Mouse (Mus musculus) embryonic facial prominence, embryonic 14.5 days (tissue): ENCODE measurements at regions not wholly inside any gene's neighbourhood (a gene's known extent, or its start where the extent isn't known, plus 50 kb on each side); places are given as distances from the start of the nearest gene placed in this dataset.
"Not testable (repeated sequence)": the region's sequence is repeated elsewhere in the genome, so short reads cannot be mapped to it uniquely, and the experiment has no call there.

ENCODE experiments used
- ATAC-seq: fragments of 200-750 bp; cut with Nextera tagmentation; 2 replicates; pipeline ENCODE4 v1.8.0; 2017; ENCODE audit warnings: low read depth, moderate number of reproducible peaks, moderate TSS enrichment
- DNase-seq: peaks from one replicate; pipeline ENCODE4 v3.0.0-alpha.2; 2015; ENCODE audit warnings: low spot score
- H3K27ac ChIP-seq: fragments of 300-500 bp; sonication (generic); replicated peaks from 2 replicates; pipeline ENCODE4 v1.5.1; 2014; ENCODE audit warnings: low read depth, mild to moderate bottlenecking, low read length, moderate library complexity
- H3K27me3 ChIP-seq: fragments of 300-500 bp; sonication (generic); replicated peaks from 2 replicates; pipeline ENCODE4 v1.6.1; 2014; ENCODE audit warnings: low read length; ENCODE audit not compliant: control insufficient read depth, insufficient read depth
- H3K36me3 ChIP-seq: fragments of 300-500 bp; sonication (generic); 2 replicates; pipeline ENCODE4 v1.6.1; 2014; ENCODE audit warnings: low read length, mixed read lengths; ENCODE audit not compliant: control insufficient read depth, insufficient read depth
- H3K4me1 ChIP-seq: fragments of 300-500 bp; sonication (generic); 2 replicates; pipeline ENCODE4 v1.6.1; 2014; ENCODE audit warnings: antibody characterized with exemption, low read length; ENCODE audit not compliant: control insufficient read depth, insufficient read depth
- H3K4me2 ChIP-seq: fragments of 300-500 bp; sonication (generic); 2 replicates; pipeline ENCODE4 v1.6.1; 2014; ENCODE audit warnings: low read depth, mild to moderate bottlenecking, low read length, moderate library complexity, mixed read lengths
- H3K4me3 ChIP-seq: fragments of 300-500 bp; sonication (generic); 2 replicates; pipeline ENCODE4 v1.5.1; 2014; ENCODE audit warnings: low read depth, mild to moderate bottlenecking, low read length
- H3K9ac ChIP-seq: fragments of 300-500 bp; sonication (generic); 2 replicates; pipeline ENCODE4 v1.6.1; 2014; ENCODE audit warnings: low read depth, mild to moderate bottlenecking, low read length, moderate library complexity, mixed read lengths
- H3K9me3 ChIP-seq: fragments of 300-500 bp; sonication (generic); 2 replicates; pipeline ENCODE4 v1.6.1; 2016; ENCODE audit warnings: low read length; ENCODE audit not compliant: control insufficient read depth
- WGBS: fragments of 180-500 bp; shearing (Covaris S2); extraction: QIAGEN DNeasy Blood & Tissue Kit; methylation state at CpG from one replicate; pipeline ENCODE4 v1.1.7; 2014; 5-methylcytosine and 5-hydroxymethylcytosine counted together

DNA sequence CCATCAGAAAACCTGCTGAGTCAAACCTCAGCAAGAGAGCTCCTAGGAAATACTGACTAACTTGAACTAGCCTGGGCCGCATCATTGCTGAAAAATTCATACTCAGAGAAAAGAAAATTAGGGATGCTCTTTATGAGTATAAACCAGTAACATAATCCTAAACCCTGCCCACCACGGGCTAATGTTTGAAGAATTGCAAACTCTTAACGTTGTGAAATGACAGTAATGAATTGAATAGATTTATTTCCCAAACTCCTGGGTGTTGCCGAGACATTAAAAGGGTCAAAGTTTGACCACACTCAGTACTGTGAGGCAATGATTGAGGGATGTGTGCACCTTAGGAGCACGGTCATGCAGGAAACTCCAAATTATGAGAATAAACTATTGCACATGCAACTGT lies 125.3 kb downstream of the Gipc2 start:
- Histone ChIP-seq H3K4me1 (no peaks in the 10 kb centered on the region), H3K36me3 (no peaks in the 10 kb centered on the region), H3K27me3 (no peaks in the 10 kb centered on the region), H3K4me3 (no peak overlapping the region), H3K27ac (no peak overlapping the region), H3K9ac (no peak overlapping the region), H3K4me2 (no peak overlapping the region), H3K9me3 (no peaks in the 10 kb centered on the region)
- WGBS: 68% methylated on average over 5 of the region's 5 CpGs
- no peak for DNase-seq
- ATAC-seq: no peak

- not testable (repeated sequence) for H3K4me2 ChIP-seq, H3K4me1 ChIP-seq, H3K36me3 ChIP-seq, ATAC-seq, H3K4me3 ChIP-seq, H3K9ac ChIP-seq, H3K27ac ChIP-seq, DNase-seq, H3K27me3 ChIP-seq, H3K9me3 ChIP-seq
- 93% methylated on average over 5 of the region's 5 CpGs for WGBS
These were observed 129.2 kb downstream of the Gipc2 start for GRCm38 (mm10) chr3:152036819-152037218.

GRCm38 (mm10) chr3:152035416-152035815 lies 130.6 kb downstream of the Gipc2 start:
- H3K9ac ChIP-seq: no peak overlapping the region
- H3K9me3 ChIP-seq: no peaks in the 10 kb centered on the region
- no peak overlapping the region for H3K4me2 ChIP-seq
- H3K27me3 ChIP-seq: no peaks in the 10 kb centered on the region
- no peak overlapping the region for H3K27ac ChIP-seq
- H3K4me1 ChIP-seq: no peaks in the 10 kb centered on the region
- ATAC-seq (no peak), DNase-seq (no peak)
- H3K4me3 ChIP-seq: no peak overlapping the region
- WGBS: 84% methylated on average over 5 of the region's 5 CpGs
- H3K36me3 ChIP-seq: no peaks in the 10 kb centered on the region

DNA sequence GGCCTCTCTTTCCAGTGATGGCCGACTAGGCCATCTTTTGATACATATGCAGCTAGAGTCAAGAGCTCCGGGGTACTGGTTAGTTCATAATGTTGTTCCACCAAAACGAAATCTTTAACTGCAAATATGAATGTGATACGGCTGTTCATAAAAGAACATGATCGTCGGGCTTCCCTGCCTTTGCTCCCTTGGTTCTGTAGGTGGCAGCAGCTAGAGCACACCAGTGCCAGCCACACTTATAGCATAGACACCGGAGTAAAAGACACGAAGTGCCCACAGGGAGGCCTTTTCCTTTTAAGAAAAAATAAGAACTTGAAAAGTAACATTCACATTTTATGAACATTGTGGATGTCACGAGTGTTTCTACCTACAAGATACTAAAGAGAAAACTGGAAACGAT lies 131.3 kb downstream of the Gipc2 start:
- Histone ChIP-seq H3K27me3 (no peaks in the 10 kb centered on the region), H3K36me3 (no peaks in the 10 kb centered on the region), H3K4me1 (no peaks in the 10 kb centered on the region), H3K4me3 (no peak overlapping the region), H3K27ac (no peak overlapping the region), H3K9me3 (no peaks in the 10 kb centered on the region), H3K4me2 (no peak overlapping the region), H3K9ac (no peak overlapping the region)
- ATAC-seq (no peak), DNase-seq (no peak)
- 78% methylated on average over 10 of the region's 10 CpGs for WGBS

DNA sequence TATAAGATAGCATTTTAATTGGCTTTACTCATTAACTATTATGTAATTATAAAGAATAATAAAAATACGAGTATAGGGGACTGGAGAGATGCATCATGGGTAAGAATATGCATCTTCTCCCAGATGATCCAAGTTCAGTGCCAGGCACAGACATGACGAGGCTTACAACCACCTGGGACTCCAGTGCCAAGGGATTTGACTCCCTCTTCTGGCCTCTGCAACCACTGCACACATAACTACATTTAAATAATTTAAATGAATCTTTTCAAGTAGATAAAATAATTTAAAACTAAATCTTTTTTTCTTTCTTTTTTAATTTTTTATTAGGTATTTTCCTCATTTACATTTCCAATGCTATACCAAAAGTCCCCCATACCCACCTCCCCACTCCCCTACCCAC lies 131.8 kb downstream of the Gipc2 start:
- Histone ChIP-seq H3K4me1 (no peaks in the 10 kb centered on the region), H3K4me3 (no peak overlapping the region), H3K27me3 (no peaks in the 10 kb centered on the region), H3K4me2 (no peak overlapping the region), H3K36me3 (no peaks in the 10 kb centered on the region), H3K9me3 (no peaks in the 10 kb centered on the region), H3K9ac (no peak overlapping the region), H3K27ac (no peak overlapping the region)
- DNase-seq (no peak), ATAC-seq (no peak)
- 71% methylated on average over 2 of the region's 2 CpGs for WGBS

DNA sequence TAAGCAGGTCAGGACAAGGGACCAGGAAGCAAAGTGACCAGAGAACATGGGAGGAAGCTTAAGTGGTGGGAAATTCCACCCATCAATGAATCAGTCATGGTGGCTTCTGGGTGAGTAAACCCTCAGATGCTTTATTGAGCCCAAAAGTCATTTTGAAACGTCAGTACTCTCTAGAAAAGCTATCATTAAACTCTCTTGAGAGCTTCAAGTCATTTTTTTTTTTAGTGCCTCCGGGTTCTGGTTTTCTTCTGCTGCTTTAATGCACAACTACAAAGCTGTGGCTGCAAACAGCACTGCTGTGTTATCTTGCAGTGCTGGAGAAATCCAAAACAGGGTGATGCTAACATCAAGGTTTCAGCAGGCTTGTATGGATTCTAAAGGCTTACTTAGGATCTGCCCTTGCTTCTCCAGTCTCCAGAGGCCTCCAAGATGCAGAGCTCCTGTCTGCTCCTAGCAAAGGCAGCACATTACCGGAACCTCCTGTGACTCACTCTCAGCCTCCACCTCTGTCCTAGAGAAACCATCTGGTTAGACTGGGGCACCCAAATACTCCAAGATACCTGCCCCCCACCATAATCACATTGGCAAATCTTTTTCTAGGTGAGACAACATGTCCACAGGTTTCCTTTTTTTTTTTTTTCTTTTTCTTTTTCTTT lies 133.2 kb downstream of the Gipc2 start:
- ATAC-seq (no peak), DNase-seq (no peak)
- Histone ChIP-seq H3K9ac (no peak overlapping the region), H3K4me1 (no peaks in the 10 kb centered on the region), H3K27ac (no peak overlapping the region), H3K36me3 (no peaks in the 10 kb centered on the region), H3K27me3 (no peaks in the 10 kb centered on the region), H3K4me2 (no peak overlapping the region), H3K9me3 (no peaks in the 10 kb centered on the region), H3K4me3 (no peak overlapping the region)
- WGBS: 55% methylated on average over 3 of the region's 3 CpGs

DNA sequence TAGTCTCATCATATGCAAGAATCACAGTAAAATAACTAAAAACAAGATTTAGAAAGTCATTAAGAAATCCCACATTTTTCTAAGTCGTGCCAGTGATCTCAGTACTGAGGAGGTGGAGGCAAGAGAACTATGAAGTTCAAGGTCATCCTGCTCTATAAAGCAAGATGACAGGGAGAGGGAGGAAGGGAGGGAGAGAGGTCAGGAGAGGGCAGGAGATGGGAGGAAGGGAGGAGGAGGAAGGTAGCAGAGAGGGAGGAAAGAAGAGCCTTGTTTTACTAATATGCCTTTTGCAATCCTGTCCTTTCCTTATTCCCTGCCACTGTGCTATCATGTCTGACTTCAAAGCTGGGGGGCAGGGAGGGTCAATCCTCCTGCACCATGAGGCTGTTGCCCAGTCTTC lies 137.3 kb downstream of the Gipc2 start:
- no peak for DNase-seq
- Histone ChIP-seq H3K4me3 (no peak overlapping the region), H3K9ac (no peak overlapping the region), H3K4me2 (no peak overlapping the region), H3K27me3 (no peaks in the 10 kb centered on the region), H3K4me1 (no peaks in the 10 kb centered on the region), H3K36me3 (no peaks in the 10 kb centered on the region), H3K27ac (no peak overlapping the region), H3K9me3 (no peaks in the 10 kb centered on the region)
- no peak for ATAC-seq
- 52% methylated on average over 1 of the region's 1 CpGs for whole genome bisulfite sequencing

GRCm38 (mm10) chr3:152026034-152026433 lies 140.0 kb downstream of the Gipc2 start:
- Histone ChIP-seq H3K27me3 (no peaks in the 10 kb centered on the region), H3K9ac (no peak overlapping the region), H3K4me3 (no peak overlapping the region), H3K9me3 (no peaks in the 10 kb centered on the region), H3K4me2 (no peak overlapping the region), H3K4me1 (no peaks in the 10 kb centered on the region), H3K36me3 (no peaks in the 10 kb centered on the region), H3K27ac (no peak overlapping the region)
- ATAC-seq (no peak), DNase-seq (no peak)
- 86% methylated on average over 4 of the region's 4 CpGs for WGBS

GRCm38 (mm10) chr3:152025122-152025521 lies 140.9 kb downstream of the Gipc2 start:
- ATAC-seq: no peak
- DNase-seq: no peak
- Histone ChIP-seq H3K27me3 (no peaks in the 10 kb centered on the region), H3K9me3 (no peaks in the 10 kb centered on the region), H3K4me3 (no peak overlapping the region), H3K36me3 (no peaks in the 10 kb centered on the region), H3K4me2 (no peak overlapping the region), H3K4me1 (no peaks in the 10 kb centered on the region), H3K9ac (no peak overlapping the region), H3K27ac (no peak overlapping the region)
- WGBS: 76% methylated on average over 8 of the region's 8 CpGs
